Mouse (Mus musculus) v-Abl transformed pro-B cells (cell line): ENCODE measurements around the gene Map3k5.
"Not testable (repeated sequence)": the region's sequence is repeated elsewhere in the genome, so short reads cannot be mapped to it uniquely, and the experiment has no call there.

Source experiments
- in situ Hi-C, 2 experiments: fragments of 400-800 bp; cut with MboI; formaldehyde crosslinking; loops; one replicate each; pipeline ENCODE4 v1.15.1; 2025; ENCODE audit not compliant: unreplicated experiment in 2 of 2

Gene Map3k5

DNA sequence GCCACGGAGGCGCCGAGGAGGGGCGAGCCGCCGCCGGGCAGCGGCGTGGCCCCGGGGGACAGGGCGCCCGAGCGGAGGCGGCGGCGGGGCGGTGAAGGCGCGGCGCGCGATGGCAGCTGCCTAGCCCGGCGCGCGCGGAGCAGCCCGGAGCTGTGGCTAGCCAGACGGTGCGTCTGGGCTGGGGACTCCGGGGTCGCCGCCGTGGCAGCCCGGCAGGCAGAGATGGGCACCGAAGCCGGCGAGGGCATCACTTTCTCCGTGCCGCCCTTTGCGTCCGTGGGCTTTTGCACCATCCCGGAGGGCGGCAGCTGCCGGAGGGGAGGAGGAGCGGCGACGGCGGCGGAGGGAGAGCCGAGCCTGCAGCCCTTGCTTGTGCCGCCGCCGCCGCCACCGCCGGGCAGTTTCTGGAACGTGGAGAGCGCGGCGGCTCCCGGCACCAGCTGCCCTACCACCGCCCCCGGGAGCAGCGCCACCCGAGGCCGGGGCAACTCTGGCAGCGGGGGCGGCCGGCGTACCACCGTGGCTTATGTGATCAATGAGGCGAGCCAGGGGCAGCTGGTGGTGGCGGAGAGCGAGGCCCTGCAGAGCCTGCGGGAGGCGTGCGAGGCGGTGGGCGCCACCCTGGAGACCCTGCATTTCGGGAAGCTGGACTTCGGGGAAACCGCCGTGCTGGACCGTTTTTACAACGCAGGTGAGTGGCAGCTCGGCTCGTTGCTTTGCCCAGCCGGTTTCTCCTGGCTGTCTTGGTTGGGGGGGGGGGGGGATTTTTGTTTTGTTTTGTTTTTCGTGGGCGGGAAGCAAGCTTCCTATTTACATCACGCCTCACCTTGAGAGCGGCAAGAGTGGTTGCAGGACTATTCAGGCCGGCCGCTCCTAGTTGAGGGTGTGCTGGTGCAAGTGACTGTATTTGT, at the start of gene Map3k5:
Map3k5 (plus strand) TSS at position 89 of the 911 bp plus-strand sequence.
- in situ Hi-C loops = loop anchor here (5.0 to 10.0 kb wide), 2 partner anchors 70 to 138 kb away; no protein-coding TSS in a partner anchor

DNA sequence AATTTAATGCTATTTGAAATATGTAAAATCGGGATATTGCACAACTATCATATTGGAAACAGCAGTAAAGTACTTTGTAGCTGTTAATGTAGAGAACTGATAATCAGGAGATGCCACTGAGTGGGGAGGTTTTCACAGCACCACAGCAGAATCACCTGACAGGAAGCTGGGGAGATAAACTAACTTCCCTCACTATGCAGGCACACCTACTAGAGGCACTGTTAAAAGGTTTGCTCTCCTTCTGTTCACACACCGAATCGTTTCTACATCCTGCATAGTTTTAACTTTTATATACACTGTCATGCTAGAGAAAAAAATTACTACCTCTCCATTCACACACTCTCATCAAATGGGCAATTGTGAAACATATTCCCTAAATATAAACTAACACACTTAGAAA, 48.0 kb upstream of the Map3k5 start:
- in situ Hi-C loops = loop anchor here (10.0 to 25.0 kb wide), 3 partner anchors 71 to 974 kb away; no protein-coding TSS in a partner anchor

DNA sequence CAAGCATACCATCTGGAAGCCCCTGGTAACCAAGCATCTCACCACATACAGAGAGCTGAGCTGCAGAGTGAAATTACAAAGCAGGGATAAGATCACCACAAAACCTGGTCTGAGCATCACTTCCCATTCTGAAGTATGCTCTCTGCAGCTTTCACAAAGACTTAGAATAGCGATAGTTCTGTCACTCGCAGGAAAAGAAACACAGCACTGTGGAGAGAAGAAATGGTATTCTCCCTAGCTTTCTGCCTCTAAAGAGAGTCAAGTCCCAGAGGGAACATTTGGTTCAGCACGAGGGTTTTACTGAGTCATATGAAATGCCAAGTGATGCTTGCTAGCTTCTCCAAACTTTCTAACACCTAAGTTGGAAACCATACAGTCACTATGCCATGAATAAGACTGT, 44.4 kb upstream of the Map3k5 start:
- in situ Hi-C loops = loop anchor here (5.0 to 25.0 kb wide), 10 partner anchors 75 to 978 kb away; partner anchors contain the start of gene Il20ra (in 1 of the 2)

DNA sequence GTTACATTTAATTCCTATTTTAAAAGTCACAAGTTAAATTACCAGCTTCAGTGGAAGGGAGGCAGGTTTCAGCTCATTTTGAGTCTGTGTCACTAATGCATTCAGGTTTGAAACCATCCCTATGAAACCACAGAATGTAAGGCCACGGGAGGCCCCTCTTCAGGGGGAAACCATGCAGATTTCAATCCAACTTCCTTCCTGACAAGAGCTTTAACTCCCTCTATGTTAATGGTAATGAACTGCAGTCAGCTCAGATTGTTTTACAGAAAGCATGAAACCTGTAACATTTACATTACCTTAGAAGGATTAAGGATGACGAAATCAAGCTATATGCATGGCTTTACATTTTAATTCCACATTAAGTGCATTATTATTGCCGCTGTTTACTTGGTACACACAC, 42.6 kb upstream of the Map3k5 start:
- in situ Hi-C loops = loop anchor here (5.0 to 25.0 kb wide), 9 partner anchors 179 to 979 kb away; partner anchors contain the start of gene Il20ra (in 1 of the 2)

DNA sequence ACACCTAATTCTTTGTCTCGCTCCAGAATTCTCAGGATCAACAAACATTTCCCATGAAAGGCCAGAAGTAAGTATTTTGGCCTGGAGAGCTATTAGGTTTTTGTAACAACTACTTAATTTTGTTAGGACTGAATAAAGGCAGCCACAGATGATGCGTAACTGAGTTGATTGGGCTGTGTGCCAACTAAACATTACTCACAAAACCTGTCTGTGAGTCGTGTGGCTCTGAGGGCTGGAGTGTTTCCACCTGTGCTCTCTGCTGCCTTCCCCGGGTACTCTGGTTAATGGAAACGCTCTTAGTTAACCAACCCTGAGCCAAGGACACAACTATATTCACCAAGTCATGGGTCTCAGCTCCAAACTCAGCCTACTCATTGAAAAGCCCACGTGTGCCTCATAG, 41.1 kb upstream of the Map3k5 start:
- in situ Hi-C loops = loop anchor here (5.0 to 25.0 kb wide), 9 partner anchors 181 to 981 kb away; partner anchors contain the start of gene Il20ra (in 1 of the 2)

DNA sequence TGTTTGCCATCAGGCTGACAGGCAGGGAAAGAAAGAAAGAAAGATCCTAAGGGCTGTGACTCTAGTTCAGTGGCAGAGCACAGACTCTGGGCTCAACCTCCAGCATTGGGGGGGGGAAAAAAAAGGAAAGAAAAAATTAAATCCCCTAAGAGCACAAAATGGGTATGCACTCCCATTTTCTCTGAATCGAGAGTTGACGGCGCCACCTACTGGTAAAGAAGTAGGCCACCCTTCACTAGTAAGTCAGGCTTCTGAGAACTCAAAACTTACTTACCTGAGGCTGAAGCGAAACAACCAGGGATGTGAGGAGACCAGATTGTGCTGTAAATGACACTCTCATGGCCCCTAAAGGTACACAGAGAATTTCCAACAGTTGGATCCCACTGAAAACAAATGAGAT, 40.3 kb upstream of the Map3k5 start:
- in situ Hi-C loops = loop anchor here (5.0 to 25.0 kb wide), 9 partner anchors 182 to 982 kb away; partner anchors contain the start of gene Il20ra (in 1 of the 2)

DNA sequence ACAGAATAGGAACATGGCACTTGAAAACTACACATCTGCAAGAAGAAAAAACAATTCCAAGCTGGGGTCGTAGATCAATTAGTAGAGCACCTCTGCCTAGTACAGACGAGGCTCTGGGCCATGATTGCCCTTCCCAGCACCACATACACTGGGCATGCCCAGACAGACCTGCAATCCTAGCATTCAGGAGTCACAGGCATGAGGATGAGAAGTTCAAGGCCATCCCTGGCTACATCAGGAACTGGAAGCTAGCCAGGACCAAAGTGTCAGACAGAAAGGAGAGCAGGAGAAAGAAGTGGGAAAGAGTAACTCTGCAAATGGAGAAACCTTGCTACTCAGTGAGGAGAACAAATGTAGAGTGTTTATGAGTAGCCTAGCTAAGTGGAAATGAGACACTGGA, 34.1 kb upstream of the Map3k5 start:
- in situ Hi-C loops = loop anchor here (25.0 kb wide), 2 partner anchors 412 to 1062 kb away; partner anchors contain the start of genes Ahi1 (in 1 of the 2) and Bclaf1 (in 1 of the 2)

DNA sequence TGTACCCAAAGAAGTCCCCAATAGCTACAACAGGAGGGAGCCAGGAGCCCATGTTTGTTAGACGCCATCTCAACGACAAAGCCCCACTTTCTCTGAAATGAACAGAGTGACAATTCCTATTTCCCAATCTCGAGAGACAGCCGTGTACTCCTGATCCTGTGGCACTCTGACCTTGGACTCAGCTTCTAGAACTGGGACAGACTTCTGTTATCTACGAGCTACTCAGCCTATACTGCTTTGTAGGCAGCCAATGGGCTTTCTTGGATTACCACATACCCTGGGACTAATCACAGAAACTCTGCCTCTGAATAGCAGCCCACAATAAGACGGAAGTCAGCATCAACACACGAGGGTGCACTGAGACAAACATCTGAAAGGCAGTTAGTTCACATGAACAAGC, 32.3 kb upstream of the Map3k5 start:
- in situ Hi-C loops = loop anchor here (25.0 kb wide), 2 partner anchors 410 to 1060 kb away; partner anchors contain the start of genes Ahi1 (in 1 of the 2) and Bclaf1 (in 1 of the 2)

DNA sequence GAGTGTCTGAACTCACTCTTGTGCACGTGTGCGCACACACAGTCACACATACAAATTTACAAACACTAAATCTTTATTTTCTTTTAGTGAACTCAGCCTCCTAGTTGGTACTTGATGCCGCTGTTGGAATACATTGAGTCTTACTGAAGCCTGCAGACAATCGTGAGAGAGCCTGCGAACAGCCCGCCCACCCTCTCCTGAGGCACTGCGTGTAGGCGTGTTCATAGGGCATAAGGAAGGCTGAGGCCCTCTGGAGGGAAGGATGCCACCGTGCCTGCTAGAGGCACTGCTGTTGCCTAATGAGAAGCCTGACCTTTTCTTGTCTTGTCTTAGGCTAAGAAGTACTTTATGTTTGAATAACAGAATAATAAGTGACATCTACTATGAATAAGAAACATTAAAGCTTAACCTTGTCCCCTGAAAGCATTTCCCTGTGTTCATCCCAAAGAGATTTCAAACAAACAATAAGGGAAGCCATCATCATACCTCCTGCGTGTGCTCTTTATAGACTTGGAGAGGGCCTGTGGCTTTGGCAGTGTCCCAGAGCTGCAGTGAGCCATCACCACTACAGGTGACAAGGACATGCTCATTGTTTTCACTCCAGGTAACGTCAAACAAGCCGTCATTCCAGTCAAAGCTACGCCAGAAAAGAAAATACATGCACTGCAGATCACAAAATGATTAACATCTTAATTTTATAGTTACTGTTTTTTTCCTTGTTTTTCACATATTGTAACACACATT, 30.0 kb upstream of the Map3k5 start:
- in situ Hi-C loops = loop anchor here (25.0 kb wide), 2 partner anchors 408 to 1058 kb away; partner anchors contain the start of genes Ahi1 (in 1 of the 2) and Bclaf1 (in 1 of the 2)

DNA sequence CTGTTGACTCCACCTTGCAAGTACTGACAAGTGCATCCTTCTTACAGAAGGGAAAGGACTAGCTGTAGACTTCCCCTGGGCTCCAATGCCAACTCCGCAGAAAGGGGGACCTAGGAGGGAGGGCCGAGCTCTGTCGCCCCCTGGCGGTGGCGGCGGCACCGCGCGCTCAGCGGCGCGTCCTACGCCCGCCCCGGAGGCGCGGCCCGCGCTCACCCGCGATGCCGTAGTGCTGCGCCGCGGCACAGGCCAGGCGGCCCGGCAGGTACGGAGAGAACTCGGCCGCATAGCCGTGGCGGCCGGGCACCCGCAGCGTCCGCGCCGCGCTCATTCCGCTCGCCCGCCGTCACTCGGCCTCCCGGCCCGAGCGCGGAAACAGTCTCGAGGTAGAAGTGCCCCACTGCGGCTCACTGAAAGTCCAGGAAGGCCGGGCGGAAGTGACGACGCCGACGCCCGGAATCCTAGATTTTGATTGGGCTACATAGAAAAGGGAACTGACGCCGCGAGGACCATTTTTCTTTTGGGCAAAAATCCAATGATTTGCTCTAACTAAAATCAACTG, 26.9 kb upstream of the Map3k5 start, which contains the start of gene Pex7:
Pex7 (minus strand) TSS at position 444 of the 559 bp plus-strand sequence.
- in situ Hi-C loops = loop anchor here (5.0 to 25.0 kb wide), 3 partner anchors 220 to 1055 kb away; partner anchors contain the start of genes Ahi1 (in 1 of the 2) and Bclaf1 (in 1 of the 2)

DNA sequence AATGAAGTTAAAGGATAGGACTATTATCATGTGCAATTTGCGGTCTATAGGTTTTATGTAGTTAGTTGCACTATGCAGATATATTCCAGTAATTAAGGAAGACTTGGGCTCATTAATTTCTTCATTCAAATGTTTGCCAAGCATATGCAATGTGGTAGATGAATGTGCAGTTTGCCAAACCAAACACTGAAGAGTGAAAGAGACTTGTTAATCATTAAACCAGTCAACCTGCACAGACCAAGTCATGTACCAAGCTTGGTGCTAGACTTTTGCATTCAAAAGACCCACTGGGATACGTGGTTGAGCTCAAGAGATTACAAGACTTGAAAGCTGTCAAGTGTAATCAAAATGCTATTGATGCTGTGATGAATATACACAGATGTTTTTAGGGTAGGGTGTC, 26.2 kb upstream of the Map3k5 start:
- in situ Hi-C loops = loop anchor here (5.0 to 25.0 kb wide), 3 partner anchors 219 to 1054 kb away; partner anchors contain the start of genes Ahi1 (in 1 of the 2) and Bclaf1 (in 1 of the 2)

DNA sequence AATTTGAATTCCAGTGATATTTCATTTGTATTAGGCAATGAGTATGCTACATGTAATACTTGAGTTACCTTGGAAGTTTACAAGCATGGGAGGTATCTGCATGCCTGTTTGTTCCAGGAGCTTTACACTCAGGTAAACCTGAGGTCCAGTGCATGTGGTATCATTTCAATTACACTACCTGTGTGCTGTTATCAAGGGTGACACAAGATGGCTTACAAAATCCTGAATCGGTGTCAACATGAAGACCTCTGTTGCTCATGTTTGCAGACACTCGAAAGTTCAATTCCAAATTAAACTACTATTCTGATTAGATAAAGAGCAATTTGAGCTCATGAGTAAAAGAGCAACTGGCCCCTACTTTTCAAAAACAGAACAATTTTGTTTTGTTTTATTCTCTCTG, 23.8 kb upstream of the Map3k5 start:
- in situ Hi-C loops = loop anchor here (10.0 to 25.0 kb wide), 3 partner anchors 374 to 1052 kb away; partner anchors contain the start of genes Ahi1 (in 1 of the 2) and Bclaf1 (in 1 of the 2)

DNA sequence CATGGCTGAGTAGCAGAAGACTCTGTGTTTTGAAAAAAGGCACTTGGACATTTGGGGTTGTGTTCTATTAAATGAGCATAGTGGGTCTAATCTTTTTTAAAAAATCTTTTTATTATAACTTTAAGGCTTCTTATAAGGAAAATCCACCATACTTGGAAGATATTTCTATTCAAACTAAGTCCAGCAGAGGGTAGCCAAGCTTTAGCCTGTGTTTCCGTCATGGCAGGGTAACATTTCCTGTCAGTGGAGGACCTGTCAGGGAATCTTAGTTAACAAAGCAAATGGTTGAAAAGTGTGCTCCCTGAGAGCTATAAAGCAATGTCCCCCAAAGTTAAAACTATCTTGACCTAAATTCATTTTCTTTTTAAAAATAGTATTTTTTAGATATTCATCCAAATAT, 22.7 kb upstream of the Map3k5 start:
- in situ Hi-C loops = loop anchor here (10.0 to 25.0 kb wide), 3 partner anchors 373 to 1051 kb away; partner anchors contain the start of genes Ahi1 (in 1 of the 2) and Bclaf1 (in 1 of the 2)

DNA sequence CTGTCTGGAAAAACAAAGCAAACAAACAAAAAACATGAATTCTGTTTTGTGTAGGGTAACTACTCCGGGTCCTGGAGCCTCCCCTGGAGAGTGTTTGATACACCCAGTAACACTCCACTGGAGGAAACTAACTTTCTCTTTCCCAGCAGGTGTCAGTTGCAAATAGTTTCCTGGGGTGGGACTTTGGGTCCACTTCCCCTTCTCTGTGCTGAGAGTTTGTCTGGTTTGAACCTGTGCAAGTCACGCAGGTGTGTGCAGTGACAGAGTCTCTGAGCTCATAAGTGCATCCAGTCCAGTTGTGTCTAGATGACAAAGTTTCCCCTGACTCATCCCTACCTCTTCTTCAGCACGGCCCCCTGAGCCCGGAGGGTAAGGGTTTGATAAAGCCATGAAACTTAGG, 20.5 kb upstream of the Map3k5 start:
- in situ Hi-C loops = loop anchor here (10.0 to 25.0 kb wide), 3 partner anchors 371 to 1048 kb away; partner anchors contain the start of genes Ahi1 (in 1 of the 2) and Bclaf1 (in 1 of the 2)

DNA sequence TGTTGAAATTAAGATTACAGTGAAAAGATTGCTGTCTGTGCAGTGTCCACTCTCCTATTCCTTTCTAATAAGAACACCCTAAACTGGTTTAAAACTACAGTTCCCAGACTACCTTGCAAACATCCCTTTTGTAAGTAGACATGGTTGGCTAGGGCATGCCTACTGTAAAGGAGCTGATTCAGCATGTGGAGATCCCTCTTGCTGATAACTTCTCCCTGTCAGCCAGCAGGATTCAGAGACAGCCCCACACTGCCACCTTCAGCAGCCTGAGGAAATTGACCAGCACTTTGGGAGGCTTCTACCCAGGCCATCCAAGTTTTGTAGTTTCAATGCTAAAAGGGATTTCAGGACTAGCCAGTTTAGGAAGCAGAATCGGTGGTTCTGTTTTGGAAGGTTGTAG, 19.0 kb upstream of the Map3k5 start:
- in situ Hi-C loops = loop anchor here (10.0 to 25.0 kb wide), 3 partner anchors 370 to 1047 kb away; partner anchors contain the start of genes Ahi1 (in 1 of the 2) and Bclaf1 (in 1 of the 2)

DNA sequence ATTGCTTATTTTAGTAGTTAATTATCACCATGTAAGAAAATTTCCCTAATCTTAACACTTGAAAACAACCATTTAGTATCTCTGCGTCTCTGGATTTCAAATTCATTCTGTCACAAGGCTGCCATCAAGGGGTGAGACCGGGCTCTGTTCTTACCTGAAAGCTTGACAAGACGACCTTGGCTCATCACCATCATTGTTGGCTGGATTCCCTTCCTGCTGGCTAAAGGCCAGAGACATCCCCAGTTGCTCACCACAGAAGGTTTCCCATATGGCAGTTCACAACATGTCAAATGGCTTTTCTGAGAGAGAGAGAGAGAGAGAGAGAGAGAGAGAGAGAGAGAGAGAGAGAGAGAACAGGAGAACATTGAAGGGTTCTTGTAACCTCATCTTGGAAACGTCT, 11.9 kb upstream of the Map3k5 start:
- in situ Hi-C loops = loop anchor here (25.0 kb wide), 2 partner anchors 390 to 1040 kb away; partner anchors contain the start of genes Ahi1 (in 1 of the 2) and Bclaf1 (in 1 of the 2)

DNA sequence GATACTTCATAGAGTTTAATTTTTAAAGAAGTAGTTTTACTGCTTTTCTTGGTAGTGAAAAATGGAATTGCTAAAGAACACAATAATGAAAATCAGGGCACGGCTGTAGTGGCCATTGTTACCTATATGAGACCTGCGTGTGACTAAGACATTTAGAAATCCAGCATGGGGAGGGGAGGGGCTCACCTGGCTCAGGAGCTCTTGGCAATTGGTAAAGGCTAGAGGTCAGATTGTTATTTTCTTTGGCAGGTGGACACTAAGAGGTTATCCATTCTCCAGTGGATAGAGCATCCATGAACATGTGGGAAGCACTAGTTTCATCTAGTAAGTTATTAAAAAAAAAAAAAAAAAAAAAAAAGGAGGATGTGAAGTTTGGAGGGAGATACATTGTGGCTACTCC, 10.0 kb upstream of the Map3k5 start:
- in situ Hi-C loops = loop anchor here (25.0 kb wide), 2 partner anchors 388 to 1038 kb away; partner anchors contain the start of genes Ahi1 (in 1 of the 2) and Bclaf1 (in 1 of the 2)

DNA sequence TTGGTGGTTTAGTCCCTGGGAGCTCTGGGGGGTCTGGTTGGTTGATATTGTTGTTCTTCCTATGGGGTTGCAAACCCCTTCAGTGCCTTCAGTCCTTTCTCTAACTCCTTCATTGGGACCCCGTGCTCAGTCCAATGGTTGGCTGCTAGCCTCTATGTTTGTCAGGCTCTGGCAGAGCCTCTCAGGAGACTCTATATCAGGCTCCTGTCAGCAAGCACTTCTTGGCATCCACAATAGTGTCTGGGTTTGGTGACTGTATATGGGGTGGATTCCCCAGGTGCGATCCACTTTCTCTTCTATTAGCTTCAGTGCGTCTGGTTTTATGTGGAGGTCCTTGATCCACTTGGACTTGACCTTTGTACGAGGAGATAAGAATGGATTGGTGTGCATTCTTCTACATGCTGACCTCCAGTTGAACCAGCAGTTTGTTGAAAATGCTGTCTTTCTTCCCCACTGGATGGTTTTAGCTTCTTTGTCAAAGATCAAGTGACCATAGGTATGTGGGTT, 7.8 kb upstream of the Map3k5 start:
- in situ Hi-C loops = not testable (repeated sequence)

DNA sequence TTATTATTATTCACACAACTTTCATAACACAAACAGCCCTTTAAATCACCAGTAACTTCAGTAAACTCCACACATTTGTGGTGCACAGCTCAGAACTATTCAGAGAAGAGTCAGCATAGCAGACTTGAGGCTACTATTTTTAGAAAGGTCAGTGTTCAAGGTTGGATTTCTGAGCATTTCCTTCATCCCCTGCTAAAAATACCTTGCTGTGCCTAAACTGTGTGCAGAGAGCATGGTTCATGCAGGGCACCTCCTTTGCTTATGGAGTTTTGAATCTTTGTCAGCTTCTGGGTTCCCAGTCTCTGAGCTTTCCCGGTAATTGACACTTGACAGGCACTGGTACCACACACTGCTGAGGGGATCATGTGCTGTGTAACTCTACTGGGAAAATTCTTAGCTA, 6.1 kb upstream of the Map3k5 start:
- in situ Hi-C loops = no loop called here
